Comparison of ENCODE assay signal across 16 mouse cellular contexts in the genomic region with DNA sequence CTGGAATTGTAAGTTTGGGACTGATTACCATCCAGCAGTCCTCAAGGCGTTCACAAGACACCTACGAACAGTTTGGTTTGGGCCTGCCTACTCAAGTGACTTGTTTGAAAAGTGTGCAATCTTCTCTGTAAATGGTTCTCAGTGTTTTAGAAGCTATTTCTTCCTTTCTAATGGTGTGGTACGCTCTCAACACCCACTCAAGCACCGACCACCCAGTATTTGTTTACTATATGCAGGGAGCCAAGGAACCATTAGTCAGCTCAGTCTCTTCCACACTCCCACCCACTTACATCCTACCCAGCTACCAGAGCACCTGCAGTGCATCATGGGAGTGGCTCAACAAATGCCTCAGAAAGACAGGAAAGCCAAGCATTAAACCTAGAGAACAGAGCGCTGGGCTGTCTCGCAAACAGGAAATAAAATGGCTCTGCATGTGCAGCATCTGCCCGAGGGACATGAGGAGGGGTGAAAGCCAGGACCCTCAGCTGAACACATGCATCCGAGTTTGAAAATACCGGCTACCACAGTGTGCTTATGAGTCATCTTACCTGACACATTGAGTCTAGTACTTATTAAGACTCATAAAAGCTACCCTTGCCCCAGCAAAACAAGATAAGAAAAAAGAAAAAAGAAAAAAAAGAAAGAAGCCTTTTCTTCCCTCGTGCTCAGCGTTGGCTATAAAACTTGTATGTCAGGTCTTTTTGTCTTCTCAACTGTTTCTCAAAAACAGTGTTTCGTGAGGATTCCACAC.
DNase-seq lines count a peak whose midpoint lies in the region; ATAC-seq and TF ChIP-seq lines count a peak whose summit lies in the region.
"Had no signal": no experiment of that assay in that cellular context is flagged by ENCODE, and none has a peak within 500 bp of the region (broad histone marks: within the 10 kb centered on the region; RNA-seq: fewer than 3 reads in every experiment).

No protein-coding gene starts in this region.

- ATAC-seq in lung, embryonic 14.5 days (ENCODE audit: insufficient read depth) = peak; percentile 95
- no peak for ATAC-seq in lung, postnatal 0 days
- ATAC-seq in intestine, postnatal 0 days = peak; percentile 97
- ATAC-seq: CD4-positive, CD25-positive, alpha-beta regulatory T cell, adult 4 months; forebrain, embryonic 13.5 days; inflammation-experienced regulatory T-cells, adult 6 months had no signal

- H3K27ac ChIP-seq in lung, embryonic 14.5 days (ENCODE audit: low read depth) = peak overlapping the region; percentile 61; the same call in 1 of the 2 replicates
- H3K27ac ChIP-seq in lung, postnatal 0 days (ENCODE audit: low read length) = no peak overlapping the region
- no peak overlapping the region for H3K27ac ChIP-seq in intestine, postnatal 0 days (ENCODE audit: low read depth, low read length)
- H3K27ac ChIP-seq: forebrain, embryonic 13.5 days; midbrain, embryonic 12.5 days had no signal

- H3K4me2 ChIP-seq in lung, embryonic 14.5 days = no peak overlapping the region
- no peak overlapping the region for H3K4me2 ChIP-seq in lung, postnatal 0 days (replicated peaks; ENCODE audit: low read depth, low read length)
- peak overlapping the region; percentile 44 for H3K4me2 ChIP-seq in intestine, postnatal 0 days (replicated peaks; ENCODE audit: low read depth)
- H3K4me2 ChIP-seq: forebrain, embryonic 13.5 days; heart, embryonic 12.5 days; midbrain, embryonic 12.5 days had no signal

- intact Hi-C loops in left cerebral cortex, postnatal 36 days (cut with DNase I) = no loop called here

- peaks cover 4% of the 10 kb centered on the region; the same call in 1 of the 2 replicates for H3K4me1 ChIP-seq in lung, embryonic 14.5 days (ENCODE audit: insufficient read depth)
- H3K4me1 ChIP-seq in lung, postnatal 0 days (ENCODE audit: insufficient read depth, low read depth, low read length) = no peaks in the 10 kb centered on the region
- H3K4me1 ChIP-seq in intestine, postnatal 0 days (replicated peaks; ENCODE audit: control insufficient read depth, insufficient read depth, low read length) = no peaks in the 10 kb centered on the region; the same call in 1 of the 2 replicates
- H3K4me1 ChIP-seq: forebrain, embryonic 13.5 days; midbrain, embryonic 12.5 days had no signal

- TF ChIP-seq EP300 in lung, postnatal 0 days (IDR thresholded peaks at IDR 0.05) = no peak

- no peak for TF ChIP-seq CTCF in lung, embryonic 14.5 days (IDR thresholded peaks at IDR 0.05; ENCODE audit: low read depth)
- no peak for TF ChIP-seq CTCF in lung, postnatal 0 days (IDR thresholded peaks at IDR 0.05)
- TF ChIP-seq CTCF in intestine, postnatal 0 days (IDR thresholded peaks at IDR 0.05; ENCODE audit: low read depth) = no peak

- peak; percentile 81 for DNase-seq in lung, embryonic 14.5 days
- no peak for DNase-seq in lung, postnatal 0 days (ENCODE audit: low spot score)
- DNase-seq in frontal cortex, postnatal 36 days (ENCODE audit: low spot score in 2 of 2) = peak; percentile 59 to 67
- peak; percentile 59 to 64 for DNase-seq in left cerebral cortex, postnatal 36 days (ENCODE audit: low spot score in 2 of 2)
- DNase-seq in cerebellum, adult 9-11 months = no peak
- no peak for DNase-seq in cerebellum, postnatal 10 days
- DNase-seq: cerebellum, adult 11 months; gastrocnemius, postnatal 14 days; kidney, postnatal 14 days had no signal

- no peak overlapping the region for H3K4me3 ChIP-seq in lung, embryonic 14.5 days (ENCODE audit: low read depth, low read length)
- no peak overlapping the region for H3K4me3 ChIP-seq in lung, postnatal 0 days (ENCODE audit: low read depth, low read length)
- no peak overlapping the region for H3K4me3 ChIP-seq in intestine, postnatal 0 days (ENCODE audit: low read depth, low read length)
- H3K4me3 ChIP-seq: forebrain, embryonic 13.5 days; heart, embryonic 12.5 days; midbrain, embryonic 12.5 days; myocyte had no signal

- no peaks in the 10 kb centered on the region for H3K9me3 ChIP-seq in lung, embryonic 14.5 days (ENCODE audit: low read depth, low read length)
- H3K9me3 ChIP-seq in lung, postnatal 0 days (ENCODE audit: low read length) = no peaks in the 10 kb centered on the region
- H3K9me3 ChIP-seq in intestine, postnatal 0 days (ENCODE audit: control insufficient read depth) = no peaks in the 10 kb centered on the region
- H3K9me3 ChIP-seq: forebrain, embryonic 13.5 days; heart, embryonic 12.5 days; midbrain, embryonic 12.5 days had no signal

- WGBS in lung, embryonic 14.5 days = 40% methylated on average over 12 of the region's 12 CpGs
- 39% methylated on average over 12 of the region's 12 CpGs for WGBS in lung, postnatal 0 days
- 28% methylated on average over 12 of the region's 12 CpGs for WGBS in intestine, postnatal 0 days

- H3K9ac ChIP-seq in lung, embryonic 14.5 days = no peak overlapping the region
- H3K9ac ChIP-seq in lung, postnatal 0 days (replicated peaks; ENCODE audit: low read depth) = no peak overlapping the region
- H3K9ac ChIP-seq in intestine, postnatal 0 days (ENCODE audit: low read depth, low read length) = no peak overlapping the region
- H3K9ac ChIP-seq: forebrain, embryonic 13.5 days; heart, embryonic 12.5 days; midbrain, embryonic 12.5 days had no signal

- H3K27me3 ChIP-seq in lung, embryonic 14.5 days (ENCODE audit: insufficient read depth, low read length) = no peaks in the 10 kb centered on the region
- no peaks in the 10 kb centered on the region for H3K27me3 ChIP-seq in lung, postnatal 0 days (replicated peaks; ENCODE audit: insufficient read depth, low read length)
- no peaks in the 10 kb centered on the region for H3K27me3 ChIP-seq in intestine, postnatal 0 days (replicated peaks; ENCODE audit: control insufficient read depth, insufficient read depth, low read length)
- H3K27me3 ChIP-seq: forebrain, embryonic 13.5 days; midbrain, embryonic 12.5 days had no signal

- H3K36me3 ChIP-seq in lung, embryonic 14.5 days (ENCODE audit: insufficient read depth) = no peaks in the 10 kb centered on the region
- H3K36me3 ChIP-seq in lung, postnatal 0 days (ENCODE audit: insufficient read depth, low read length) = no peaks in the 10 kb centered on the region
- no peaks in the 10 kb centered on the region for H3K36me3 ChIP-seq in intestine, postnatal 0 days (ENCODE audit: control insufficient read depth, insufficient read depth)
- H3K36me3 ChIP-seq: heart, embryonic 12.5 days; midbrain, embryonic 12.5 days had no signal

Comparison
In these comparisons a context has a peak if more than half of its experiments do, and no peak if none do; other contexts are left out.
1. DNase-seq: peak in lung, embryonic 14.5 days (single experiment), frontal cortex, postnatal 36 days (2 of 2) and left cerebral cortex, postnatal 36 days (2 of 2); none in lung, postnatal 0 days (single experiment), cerebellum, adult 9-11 months (single experiment) and cerebellum, postnatal 10 days (0 of 2).